Mouse (Mus musculus) myocyte (in vitro differentiated cells): ENCODE results near the gene Kri1.

Source experiments
- MAX ChIP-seq: IDR thresholded peaks from one replicate; pipeline ENCODE4 v1.6.1; 2011; ENCODE audit warnings: low read depth, mild to moderate bottlenecking, control low read depth
- MYOG ChIP-seq, 3 experiments: IDR thresholded peaks; one replicate each; pipeline ENCODE4 v1.6.1; 2011; ENCODE audit warnings: control low read depth in 2 of 3, low read depth in 2 of 3, mild to moderate bottlenecking in 2 of 3; ENCODE audit not compliant: insufficient read length in 2 of 3, control insufficient read depth in 1 of 3, insufficient read depth in 1 of 3
- POLR2A ChIP-seq: IDR thresholded peaks from one replicate; pipeline ENCODE4 v1.6.1; 2011; ENCODE audit warnings: low read depth, mild to moderate bottlenecking, control low read depth, moderate library complexity; ENCODE audit not compliant: insufficient read length
- POLR2AphosphoS2 ChIP-seq: IDR thresholded peaks from one replicate; pipeline ENCODE4 v1.6.1; 2011; ENCODE audit warnings: low read depth, control low read depth; ENCODE audit not compliant: insufficient read length
- TCF12 ChIP-seq: IDR thresholded peaks from one replicate; pipeline ENCODE4 v1.6.1; 2011; ENCODE audit warnings: mild to moderate bottlenecking, control low read depth; ENCODE audit not compliant: poor library complexity, insufficient read depth, severe bottlenecking

DNA sequence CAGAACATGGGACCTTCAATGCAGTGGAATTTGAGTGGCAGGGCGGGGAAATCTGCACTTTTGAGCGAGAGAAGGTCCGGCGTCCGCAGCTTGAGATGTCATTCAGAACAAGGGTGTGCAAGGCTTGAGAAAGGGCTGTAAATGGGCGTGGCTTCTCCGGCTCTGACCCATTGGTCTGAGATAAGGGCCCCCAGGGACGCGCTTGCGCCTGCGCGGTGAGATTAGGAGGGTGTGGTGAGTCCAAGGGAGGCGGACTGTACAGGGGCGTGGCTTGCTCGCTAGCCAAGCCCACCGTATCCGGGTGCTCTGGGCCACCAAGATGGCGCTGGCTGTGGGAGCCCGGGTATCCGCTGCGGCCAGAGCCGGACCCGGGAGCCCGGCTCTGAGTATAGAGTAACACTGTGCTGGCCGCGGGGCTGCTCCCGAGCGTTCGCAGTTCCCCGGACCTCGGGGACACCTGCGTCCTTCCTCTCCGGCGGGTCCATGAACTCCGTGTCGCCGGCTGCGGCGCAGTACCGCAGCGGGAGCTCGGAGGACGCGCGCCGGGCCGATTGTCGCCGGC lies 22.7 kb downstream of the Kri1 start, which contains the start of gene Atg4d:
- TF ChIP-seq MAX, result no peak
- TF ChIP-seq POLR2AphosphoS2, result peak; percentile 91
- peak; percentile 85 for TF ChIP-seq POLR2A
- no peak for TF ChIP-seq TCF12
- no peak for TF ChIP-seq MYOG (IDR thresholded peaks at IDR 0.05; ENCODE audit: control insufficient read depth in 1 of 3, insufficient read depth in 1 of 3, insufficient read length in 2 of 3, low read depth in 2 of 3)
